Mouse (Mus musculus) granulocyte monocyte progenitor cell, adult 5-6 weeks (primary cell): ENCODE measurements around the gene Grb14. TPM values are rescaled to one million over a fixed set of nuclear protein-coding genes. Genes with fewer than 3 reads are reported as not detected.

Source experiments
- ATAC-seq: replicated peaks from 2 replicates; pipeline ENCODE4 v1.8.0; 2016; ENCODE audit warnings: mild to moderate bottlenecking, moderate TSS enrichment, inconsistent platforms; ENCODE audit not compliant: poor library complexity, severe bottlenecking
- total RNA-seq, 2 experiments: library from RNA; stranded (forward) in 1 of 2; stranded (reverse) in 1 of 2; fragments of 200-712, 200-1000 nt in 1 of 2; fragments of >200 nt in 1 of 2; fragmentation: Nextera tagmentation in 1 of 2; gene quantifications; 2 replicates each; pipeline ENCODE4 v1.2.3; 2014 to 2017

Grb14 gene
- total RNA-seq, 2 experiments from 2014 or later, result 1.6 to 3.6 TPM

DNA sequence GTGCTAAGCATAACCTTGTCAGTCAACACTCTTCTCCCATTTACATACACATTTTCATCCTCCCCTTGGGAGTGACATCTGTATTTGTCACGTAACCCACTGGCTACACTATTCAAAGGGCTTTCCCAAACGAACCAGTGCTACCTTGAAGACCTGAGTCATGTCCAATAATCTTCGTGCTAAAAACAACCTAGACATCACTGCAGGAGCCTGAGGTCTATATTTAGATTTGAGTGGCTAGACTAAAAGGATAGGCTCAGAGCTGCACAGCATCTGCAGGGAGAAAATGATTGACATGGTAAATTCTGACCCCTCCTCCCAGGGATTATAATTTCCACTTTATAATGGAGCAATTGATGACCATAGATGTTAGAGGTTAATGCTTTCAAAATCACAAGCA lies 37.0 kb downstream of the Grb14 start:
- no peak for ATAC-seq

GRCm38 (mm10) chr2:64975546-64975945 lies 49.2 kb downstream of the Grb14 start:
- ATAC-seq, result no peak

- no peak for ATAC-seq
Measured at GRCm38 (mm10) chr2:64974549-64974948, 50.2 kb downstream of the Grb14 start.

GRCm38 (mm10) chr2:64973819-64974441 lies 50.9 kb downstream of the Grb14 start:
- no peak for ATAC-seq

DNA sequence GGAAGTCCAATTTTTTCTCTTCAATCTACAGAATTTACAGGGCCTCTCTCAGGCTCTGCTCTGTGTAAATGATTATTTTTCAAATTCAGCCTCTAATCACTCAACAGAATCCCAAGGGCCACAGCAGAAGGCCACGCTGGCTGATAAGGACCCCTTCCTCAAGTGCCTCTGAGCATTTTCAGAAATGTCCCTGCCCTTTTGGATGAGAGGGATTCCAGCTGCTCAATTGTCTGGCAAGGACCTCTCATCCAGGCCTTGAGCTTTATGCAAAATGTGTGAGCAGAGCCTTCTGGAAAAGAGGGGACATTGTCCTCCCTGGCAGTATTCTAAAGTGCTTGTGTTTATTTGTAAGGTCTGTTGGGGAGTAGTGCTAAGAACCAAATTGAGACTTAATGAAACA lies 51.7 kb downstream of the Grb14 start:
- ATAC-seq, result no peak

DNA sequence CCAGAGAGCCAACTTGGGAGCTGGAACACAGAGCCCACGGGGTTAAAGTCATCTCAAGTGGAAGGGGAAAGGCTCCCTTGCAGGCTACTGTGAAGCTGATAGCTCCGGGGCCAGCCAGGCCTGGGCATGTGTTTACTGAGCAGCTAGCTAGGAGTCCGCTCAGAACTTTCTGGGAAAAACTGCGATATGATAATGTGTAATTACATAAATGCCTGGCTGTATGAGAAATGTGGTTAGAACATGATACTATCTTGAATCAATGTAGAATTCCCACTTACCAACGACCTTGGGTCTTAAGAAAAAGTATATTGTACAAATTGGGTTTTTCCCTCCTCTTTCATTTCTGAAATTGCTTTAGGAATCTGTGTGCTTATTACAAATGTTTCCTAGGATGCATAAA lies 53.0 kb downstream of the Grb14 start:
- ATAC-seq, result no peak

GRCm38 (mm10) chr2:64970992-64971391 lies 53.8 kb downstream of the Grb14 start:
- no peak for ATAC-seq

DNA sequence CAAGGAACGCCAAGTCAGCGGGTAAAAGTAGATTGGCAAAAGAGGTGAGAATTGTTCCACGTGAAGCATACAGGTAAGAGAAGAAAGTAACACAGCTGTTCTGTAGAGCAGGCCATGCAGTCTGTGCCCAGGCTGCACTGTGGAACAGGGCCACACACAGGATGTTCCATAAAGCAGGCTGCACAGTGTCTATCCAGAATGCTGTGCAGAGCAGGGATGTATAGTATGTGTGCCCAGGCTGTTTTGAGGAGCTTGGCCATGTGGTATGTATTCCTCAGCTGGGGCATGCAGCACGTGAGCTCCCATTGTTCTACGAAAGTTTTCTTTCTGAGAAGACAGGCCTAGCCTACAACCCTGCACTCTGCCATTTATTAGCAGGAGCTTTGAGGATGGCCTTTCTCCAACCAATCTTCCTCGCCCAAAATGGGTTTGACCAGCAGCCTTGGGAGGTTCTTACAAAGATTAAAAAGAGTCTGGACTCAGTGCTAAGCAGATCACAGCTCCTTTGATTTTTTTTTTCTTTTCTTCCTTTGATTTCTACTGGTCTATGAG lies 57.8 kb downstream of the Grb14 start:
- no peak for ATAC-seq

DNA sequence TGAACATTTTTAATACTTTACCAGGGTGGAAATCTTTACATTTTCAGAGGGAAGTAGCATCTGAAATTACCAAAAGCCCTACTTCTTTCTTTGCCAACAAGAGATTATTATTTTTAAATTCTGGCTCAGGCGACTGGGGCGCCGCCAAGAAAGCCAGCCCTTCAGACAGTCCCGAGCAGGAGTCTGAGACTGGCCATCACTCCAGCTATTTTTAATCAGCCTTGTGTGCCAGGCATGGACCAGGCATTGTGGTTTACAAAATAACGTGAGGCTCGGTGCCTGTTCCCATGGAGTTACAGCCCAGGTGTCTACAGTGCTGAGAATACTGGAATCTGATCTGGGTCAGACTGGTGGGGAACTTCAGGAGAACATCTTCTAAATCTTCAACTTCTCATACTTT lies 58.5 kb downstream of the Grb14 start:
- no peak for ATAC-seq

- ATAC-seq, result peak; percentile 74
Measured at GRCm38 (mm10) chr2:64965227-64965864, 59.4 kb downstream of the Grb14 start.

DNA sequence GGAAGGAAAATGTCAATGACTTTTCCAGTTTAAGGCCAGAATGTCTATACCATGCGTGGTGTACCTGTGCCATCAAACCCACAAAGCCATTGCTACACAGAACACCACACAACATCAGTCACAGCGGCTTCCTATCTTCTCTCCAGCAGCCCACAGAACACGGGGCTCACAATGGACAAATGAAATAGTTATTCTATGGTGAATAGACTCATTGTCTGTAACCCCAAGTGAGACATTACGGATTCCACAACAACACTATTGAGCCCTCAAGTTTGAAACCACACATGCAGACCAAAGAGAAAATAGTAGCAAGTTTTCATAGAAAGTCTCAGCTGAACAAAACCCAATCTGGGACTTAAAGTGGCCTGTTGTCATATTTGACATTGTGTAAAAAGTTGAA lies 62.6 kb downstream of the Grb14 start:
- no peak for ATAC-seq

DNA sequence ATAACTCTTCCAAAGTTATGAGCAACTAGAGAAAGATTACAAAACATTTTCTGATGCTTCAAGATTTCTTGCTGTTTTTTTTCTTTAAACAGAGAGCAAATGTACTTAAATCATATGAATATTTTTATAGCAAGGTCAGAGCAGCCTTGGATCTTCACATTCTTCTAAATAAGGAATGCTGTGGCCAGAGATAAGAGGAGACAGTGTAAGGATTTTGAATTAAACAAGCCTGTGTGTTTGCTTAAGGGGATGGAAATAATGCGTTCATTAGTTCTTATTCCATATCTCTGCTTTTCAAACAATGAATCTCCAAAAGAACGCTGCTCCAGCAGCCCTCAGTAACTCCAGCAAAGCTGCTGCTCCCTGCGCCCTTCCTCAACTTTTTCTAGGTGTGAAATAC lies 63.4 kb downstream of the Grb14 start:
- ATAC-seq, result no peak

- no peak for ATAC-seq
Measured at GRCm38 (mm10) chr2:64959657-64960056, 65.1 kb downstream of the Grb14 start.

- ATAC-seq, result no peak
Measured at GRCm38 (mm10) chr2:64955441-64955840, 69.3 kb downstream of the Grb14 start.

DNA sequence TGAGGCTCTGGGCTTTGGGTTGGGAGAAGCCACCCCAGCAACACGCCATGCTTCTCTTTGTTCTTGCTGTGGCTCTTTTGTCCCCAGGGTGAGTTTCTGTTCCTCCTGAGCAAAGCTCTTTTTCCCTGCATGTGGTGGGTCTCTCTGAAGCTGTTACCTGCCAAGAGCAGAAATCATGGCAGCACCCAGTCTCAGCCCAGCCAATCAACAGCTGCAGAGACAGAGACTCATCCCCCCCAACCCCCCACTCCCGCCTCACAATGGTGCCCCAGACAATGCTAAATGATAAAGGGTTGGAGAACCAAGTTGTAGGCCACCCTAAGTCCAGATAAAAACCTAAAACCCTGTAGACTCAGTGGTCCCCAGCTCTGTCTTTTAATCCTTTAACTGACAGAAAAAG lies 75.6 kb downstream of the Grb14 start:
- no peak for ATAC-seq

DNA sequence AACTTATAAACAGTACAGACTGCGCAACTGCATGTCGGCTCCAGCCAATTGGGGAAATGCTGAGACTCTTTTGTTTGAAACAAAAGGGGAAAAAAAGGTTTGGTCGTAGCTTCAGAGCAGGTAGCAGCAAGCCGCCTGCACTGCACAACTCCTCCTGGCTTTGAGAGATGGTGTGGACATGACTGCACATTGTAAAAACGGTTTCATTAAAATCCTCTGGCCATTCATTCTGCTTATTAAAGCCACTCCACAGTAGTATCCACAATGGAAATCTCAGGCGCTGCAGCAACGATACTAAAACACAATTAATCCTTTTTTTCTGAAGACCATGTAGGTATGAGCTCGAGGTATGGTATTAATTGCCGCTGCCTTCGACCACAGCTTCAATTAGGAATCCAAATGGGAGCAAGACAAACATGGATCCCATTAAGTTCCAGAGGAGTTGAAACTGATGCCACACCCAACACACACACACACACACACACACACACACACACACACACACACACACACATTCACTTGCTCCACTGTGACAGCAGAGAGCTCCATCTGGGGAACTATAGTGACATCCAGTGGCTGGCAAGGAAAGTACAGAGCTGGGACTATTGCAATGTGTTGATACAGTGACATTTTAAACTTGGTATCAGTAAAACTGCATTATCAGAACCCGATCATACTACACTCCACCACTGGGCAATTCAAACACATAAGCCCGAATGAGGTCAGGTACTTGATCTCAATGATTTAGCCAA lies 76.2 kb downstream of the Grb14 start:
- ATAC-seq, result peak; percentile 69

GRCm38 (mm10) chr2:64947484-64947883 lies 77.3 kb downstream of the Grb14 start:
- no peak for ATAC-seq

DNA sequence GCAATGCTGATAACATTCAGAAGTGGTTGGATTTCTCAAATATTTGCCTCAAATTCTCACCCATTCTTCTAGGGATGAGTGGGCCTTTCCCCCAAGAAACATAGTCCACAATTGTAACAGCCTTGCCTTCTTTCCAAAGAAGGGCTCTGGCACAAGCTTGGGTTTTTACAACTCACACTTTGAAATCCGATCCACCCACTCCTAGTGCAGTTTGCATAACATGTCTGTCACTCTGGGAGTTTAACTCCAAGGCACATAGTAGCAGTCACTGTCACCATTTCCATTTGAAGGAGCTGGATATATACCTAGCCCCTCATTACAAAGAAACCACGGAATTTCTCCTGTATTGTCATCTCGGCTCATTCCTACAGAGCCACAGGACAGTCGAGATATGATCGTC lies 103.9 kb downstream of the Grb14 start:
- no peak for ATAC-seq

- no peak for ATAC-seq
Measured at GRCm38 (mm10) chr2:64915448-64915847, 109.3 kb downstream of the Grb14 start.

DNA sequence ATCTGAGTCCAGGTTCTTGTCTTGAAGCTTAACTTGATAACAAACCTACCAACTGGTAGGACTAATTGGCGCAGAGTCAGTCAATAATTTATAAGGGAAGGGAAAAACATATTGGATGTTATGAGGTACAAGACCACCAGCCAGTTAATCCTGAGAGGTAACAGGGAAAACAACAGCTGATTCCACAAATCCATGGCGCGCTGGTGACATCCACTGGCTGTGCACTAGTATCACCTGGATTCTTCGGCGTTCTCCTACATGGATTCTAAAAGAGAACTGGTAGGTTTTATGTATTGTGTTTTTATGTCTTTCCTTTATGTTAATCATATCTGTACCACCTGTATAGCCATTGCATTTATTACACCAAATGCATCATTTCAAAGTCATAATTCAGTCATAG lies 119.9 kb downstream of the Grb14 start:
- ATAC-seq, result no peak

GRCm38 (mm10) chr2:64897844-64898243 lies 126.9 kb downstream of the Grb14 start:
- no peak for ATAC-seq
